Mouse (Mus musculus) C2C12 (cell line): ENCODE results near the gene Mymk.

Source experiments
- CTCF ChIP-seq: IDR thresholded peaks from one replicate; pipeline ENCODE4 v1.5.1; 2011; ENCODE audit not compliant: control insufficient read depth, insufficient read depth, insufficient read length
- MAX ChIP-seq: IDR thresholded peaks from one replicate; pipeline ENCODE4 v1.6.1; 2011; ENCODE audit warnings: mild to moderate bottlenecking, control low read depth
- MYOD1 ChIP-seq: IDR thresholded peaks from one replicate; pipeline ENCODE4 v1.6.1; 2011; ENCODE audit warnings: low read depth; ENCODE audit not compliant: control insufficient read depth, insufficient read length
- USF1 ChIP-seq: IDR thresholded peaks from one replicate; pipeline ENCODE4 v1.6.1; 2011; ENCODE audit warnings: low read depth, mild to moderate bottlenecking, control low read depth, moderate library complexity

- TF ChIP-seq CTCF (no peak), MAX (peak; percentile 43), USF1 (peak; percentile 33), MYOD1 (no peak)
Measured at GRCm38 (mm10) chr2:27096341-27096981, 24.5 kb upstream of the Mymk start.
